Mouse (Mus musculus) hindbrain, embryonic 11.5 days (tissue): ENCODE measurements at regions not wholly inside any gene's neighbourhood (a gene's known extent, or its start where the extent isn't known, plus 50 kb on each side); places are given as distances from the start of the nearest gene placed in this dataset.
"Not testable (repeated sequence)": the region's sequence is repeated elsewhere in the genome, so short reads cannot be mapped to it uniquely, and the experiment has no call there.

ENCODE experiments used
- ATAC-seq: fragments of 200-750 bp; cut with Nextera tagmentation; 2 replicates; pipeline ENCODE4 v1.8.0; 2017; ENCODE audit warnings: mild to moderate bottlenecking, moderate TSS enrichment, moderate library complexity; ENCODE audit not compliant: low FRiP score
- DNase-seq: peaks from one replicate; pipeline ENCODE4 v3.0.0-alpha.2; 2015; ENCODE audit warnings: low spot score
- H3K27ac ChIP-seq: fragments of 300-500 bp; sonication (generic); 2 replicates; pipeline ENCODE4 v1.5.1; 2014; ENCODE audit warnings: mild to moderate bottlenecking, low read depth, low read length
- H3K27me3 ChIP-seq: fragments of 300-500 bp; sonication (generic); 2 replicates; pipeline ENCODE4 v1.6.1; 2014; ENCODE audit warnings: mild to moderate bottlenecking, low read length, moderate library complexity, mixed read lengths; ENCODE audit not compliant: control insufficient read depth, insufficient read depth
- H3K36me3 ChIP-seq: fragments of 300-500 bp; sonication (generic); 2 replicates; pipeline ENCODE4 v1.6.1; 2014; ENCODE audit warnings: mild to moderate bottlenecking, low read length, moderate library complexity, mixed read lengths; ENCODE audit not compliant: control insufficient read depth, insufficient read depth
- H3K4me1 ChIP-seq: fragments of 300-500 bp; sonication (generic); replicated peaks from 2 replicates; pipeline ENCODE4 v1.6.1; 2014; ENCODE audit warnings: low read length, mixed read lengths; ENCODE audit not compliant: control insufficient read depth, insufficient read depth
- H3K4me2 ChIP-seq: fragments of 300-500 bp; sonication (generic); replicated peaks from 2 replicates; pipeline ENCODE4 v1.6.1; 2014; ENCODE audit warnings: mild to moderate bottlenecking, low read depth, low read length
- H3K4me3 ChIP-seq: fragments of 300-500 bp; sonication (generic); 2 replicates; pipeline ENCODE4 v1.5.1; 2014; ENCODE audit warnings: low read depth, low read length
- H3K9ac ChIP-seq: fragments of 300-500 bp; sonication (generic); 2 replicates; pipeline ENCODE4 v1.6.1; 2014; ENCODE audit warnings: low read depth, low read length
- H3K9me3 ChIP-seq: fragments of 300-500 bp; sonication (generic); 2 replicates; pipeline ENCODE4 v1.6.1; 2016; ENCODE audit warnings: low read length; ENCODE audit not compliant: control insufficient read depth
- WGBS: fragments of 180-500 bp; shearing (Covaris S2); extraction: QIAGEN DNeasy Blood & Tissue Kit; methylation state at CpG from one replicate; pipeline ENCODE4 v1.1.7; 2014; 5-methylcytosine and 5-hydroxymethylcytosine counted together

GRCm38 (mm10) chr14:52962110-52962509, 466.6 kb upstream of the Olfr1507 start:
- not testable (repeated sequence) for H3K9me3 ChIP-seq, H3K4me2 ChIP-seq, H3K4me3 ChIP-seq, DNase-seq, H3K27ac ChIP-seq, H3K9ac ChIP-seq, H3K4me1 ChIP-seq, H3K27me3 ChIP-seq, H3K36me3 ChIP-seq, ATAC-seq
- 81% methylated on average over 3 of the region's 4 CpGs for WGBS

- not testable (repeated sequence) for H3K27ac ChIP-seq, H3K4me2 ChIP-seq, H3K4me3 ChIP-seq, H3K27me3 ChIP-seq, DNase-seq, H3K36me3 ChIP-seq, H3K9ac ChIP-seq, H3K9me3 ChIP-seq, H3K4me1 ChIP-seq, ATAC-seq
- WGBS = no CpG with 5 or more reads among the region's 2 CpGs
Observed at GRCm38 (mm10) chr14:52956515-52956914, 461.0 kb upstream of the Olfr1507 start.

- no CpG with 5 or more reads among the region's 3 CpGs for WGBS
- H3K36me3 ChIP-seq, ATAC-seq, H3K9ac ChIP-seq, H3K4me2 ChIP-seq, H3K27me3 ChIP-seq, H3K4me1 ChIP-seq, H3K4me3 ChIP-seq, H3K27ac ChIP-seq, DNase-seq, H3K9me3 ChIP-seq: not testable (repeated sequence)
Observed at GRCm38 (mm10) chr14:52944925-52945324, 449.4 kb upstream of the Olfr1507 start.

DNA sequence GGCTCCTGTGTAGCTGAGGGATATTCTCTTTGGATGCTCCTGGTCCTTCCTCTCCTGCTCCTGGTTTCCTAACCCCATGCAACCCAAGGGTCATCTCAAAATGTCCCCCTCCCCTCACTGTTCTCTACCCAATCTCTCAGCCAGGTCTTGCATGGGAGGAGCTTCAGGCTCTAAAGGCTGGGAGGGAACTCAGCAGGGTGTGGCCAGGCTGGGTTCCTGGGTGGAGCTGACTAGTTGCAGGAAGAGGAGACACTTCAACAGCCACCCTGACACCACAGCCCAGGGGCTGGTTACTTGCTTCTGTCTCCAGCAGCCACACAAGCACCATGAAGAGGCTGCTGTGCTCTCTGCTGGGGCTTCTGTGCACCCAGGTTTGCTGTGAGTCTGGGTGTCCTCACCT, 446.9 kb upstream of the Olfr1507 start:
- not testable (repeated sequence) for DNase-seq, H3K9ac ChIP-seq, H3K36me3 ChIP-seq, H3K4me2 ChIP-seq, ATAC-seq, H3K4me3 ChIP-seq, H3K4me1 ChIP-seq, H3K27ac ChIP-seq, H3K9me3 ChIP-seq, H3K27me3 ChIP-seq

DNA sequence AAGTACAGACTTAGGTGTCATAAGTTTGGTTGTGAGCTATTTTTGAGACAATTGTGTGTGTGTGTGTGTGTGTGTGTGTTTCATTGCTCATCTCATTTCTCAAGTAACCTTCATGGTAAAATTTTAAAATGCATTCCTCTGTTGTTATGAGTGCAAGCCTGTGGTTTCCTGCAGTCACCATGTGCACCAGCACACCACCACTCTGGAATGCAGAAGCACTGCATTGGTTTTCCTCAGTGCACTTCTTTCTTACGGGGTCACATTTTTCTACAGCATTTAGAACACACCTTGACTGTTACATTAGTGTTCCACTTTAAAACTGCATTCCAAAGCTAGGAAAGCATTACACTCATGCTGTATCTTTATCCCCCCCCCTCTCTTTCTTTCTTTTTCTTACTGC, 446.2 kb upstream of the Olfr1507 start:
- not testable (repeated sequence) for H3K4me2 ChIP-seq, H3K4me3 ChIP-seq, H3K9me3 ChIP-seq, H3K36me3 ChIP-seq, ATAC-seq, H3K4me1 ChIP-seq, H3K9ac ChIP-seq, H3K27me3 ChIP-seq, H3K27ac ChIP-seq, DNase-seq
- WGBS = no CpG with 5 or more reads among the region's 1 CpGs

DNA sequence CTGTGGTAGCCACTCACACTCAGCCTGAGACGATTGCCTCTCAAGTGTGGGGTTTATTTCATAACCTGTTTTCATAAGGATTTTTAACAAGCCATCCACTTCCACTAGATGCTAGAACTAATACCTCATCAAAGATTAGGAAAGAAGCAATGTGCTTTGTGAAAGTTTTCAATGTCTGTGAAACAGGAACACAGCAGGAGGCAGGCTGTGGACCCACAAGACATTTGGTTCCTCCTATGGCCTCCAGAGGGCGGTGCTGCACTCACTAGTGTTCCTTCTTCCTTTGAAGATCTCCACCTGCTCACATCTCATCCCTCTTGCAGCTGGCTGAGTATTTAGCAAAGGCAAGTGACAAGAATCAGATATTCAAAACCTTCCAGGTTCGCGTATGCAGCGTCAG, 424.6 kb upstream of the Olfr1507 start:
- not testable (repeated sequence) for H3K9ac ChIP-seq, H3K27me3 ChIP-seq, H3K36me3 ChIP-seq, DNase-seq, H3K4me2 ChIP-seq, H3K4me1 ChIP-seq, H3K4me3 ChIP-seq, H3K9me3 ChIP-seq, ATAC-seq, H3K27ac ChIP-seq
- no CpG with 5 or more reads among the region's 5 CpGs for WGBS

DNA sequence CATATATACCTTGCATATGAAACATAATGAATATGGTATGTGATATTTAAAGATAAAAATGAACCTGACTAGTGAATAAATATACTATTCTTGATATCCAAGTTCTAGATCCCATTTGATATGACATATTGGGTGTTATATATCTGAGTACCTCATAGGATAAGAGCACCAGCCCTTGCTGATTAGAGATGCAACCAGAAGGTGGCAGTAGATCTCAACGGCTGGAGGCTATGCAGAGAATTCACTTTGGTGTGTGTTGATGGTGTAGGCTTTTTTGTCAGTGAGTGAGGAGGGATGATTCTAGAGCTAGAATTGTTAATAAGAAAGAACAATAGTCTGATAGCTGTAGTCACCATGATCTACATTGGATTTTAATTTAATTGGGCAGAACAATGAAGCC, 418.3 kb upstream of the Olfr1507 start:
- H3K27me3 ChIP-seq, H3K4me2 ChIP-seq, H3K9ac ChIP-seq, H3K4me1 ChIP-seq, H3K9me3 ChIP-seq, H3K27ac ChIP-seq, H3K4me3 ChIP-seq, ATAC-seq, H3K36me3 ChIP-seq, DNase-seq: not testable (repeated sequence)
- WGBS = no CpG with 5 or more reads among the region's 1 CpGs

DNA sequence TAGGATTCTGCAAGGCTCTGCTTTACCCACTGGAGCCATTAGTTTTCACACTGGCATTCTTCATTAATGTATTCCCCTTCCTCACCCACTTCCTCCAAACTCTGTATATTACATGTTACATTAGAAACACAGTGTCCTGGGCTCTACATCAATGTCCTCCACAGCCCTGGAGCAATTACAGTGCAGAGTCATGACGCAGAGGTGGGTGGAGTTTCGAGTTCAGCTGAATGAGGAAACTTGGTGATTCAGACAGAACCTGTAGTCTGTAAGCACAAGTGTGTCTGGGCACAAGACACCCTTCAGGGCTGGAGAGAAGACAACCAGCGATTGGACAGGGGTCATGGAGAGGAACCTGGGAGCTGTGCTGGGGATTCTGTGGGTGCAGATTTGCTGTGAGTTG, 404.1 kb upstream of the Olfr1507 start:
- H3K36me3 ChIP-seq = not testable (repeated sequence)

GRCm38 (mm10) chr14:52898310-52898709, 402.8 kb upstream of the Olfr1507 start:
- not testable (repeated sequence) for H3K9ac ChIP-seq, H3K4me3 ChIP-seq, H3K36me3 ChIP-seq, DNase-seq, ATAC-seq, H3K4me2 ChIP-seq, H3K27ac ChIP-seq, H3K9me3 ChIP-seq, H3K27me3 ChIP-seq, H3K4me1 ChIP-seq

More for the DNA sequence above, 404.1 kb upstream of the Olfr1507 start:
- not testable (repeated sequence) for H3K9ac ChIP-seq, H3K4me3 ChIP-seq, H3K4me2 ChIP-seq, ATAC-seq, H3K27me3 ChIP-seq, H3K9me3 ChIP-seq, H3K4me1 ChIP-seq, H3K27ac ChIP-seq, DNase-seq
- no CpG with 5 or more reads among the region's 3 CpGs for WGBS
